9 mouse cellular contexts compared by ENCODE assay signal in the genomic region with DNA sequence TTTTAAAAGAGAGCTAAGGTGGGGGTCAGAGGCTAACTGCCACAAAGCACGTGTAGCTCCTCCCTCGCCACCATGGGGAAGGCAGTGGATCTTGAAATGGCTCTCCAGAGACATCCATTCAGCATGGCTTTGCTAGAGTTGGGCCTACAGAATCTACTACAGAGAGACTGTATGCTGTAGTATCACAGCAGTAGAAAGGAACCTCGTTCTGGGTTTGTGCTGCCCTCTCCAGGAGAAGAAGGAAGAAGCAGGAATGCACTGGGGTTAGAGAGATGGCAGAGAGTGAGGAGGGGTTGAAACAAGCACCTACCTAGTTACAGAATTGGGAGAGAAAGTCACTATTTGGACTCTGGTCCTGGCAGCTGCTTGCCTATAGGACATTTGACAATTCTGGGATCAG. TPM values are rescaled to one million over a fixed set of nuclear protein-coding genes. Genes with fewer than 3 reads are reported as not detected.
DNase-seq lines count a peak whose midpoint lies in the region; TF ChIP-seq lines count a peak whose summit lies in the region.
"Had no signal": no experiment of that assay in that cellular context is flagged by ENCODE, and none has a peak within 500 bp of the region (broad histone marks: within the 10 kb centered on the region; RNA-seq: fewer than 3 reads in every experiment).

No protein-coding gene starts in this region.

- TF ChIP-seq CTCF in liver, adult 2 months (IDR thresholded peaks at IDR 0.05; ENCODE audit: low read depth, low read length): no peak
- no peak for TF ChIP-seq CTCF in thymus, adult 2 months (IDR thresholded peaks at IDR 0.05; ENCODE audit: borderline replicate concordance, control insufficient read depth, extremely low read depth, insufficient read depth, low read length, poor library complexity)

- no peaks in the 10 kb centered on the region for H3K27me3 ChIP-seq in liver, adult 2 months (ENCODE audit: control insufficient read depth, insufficient read depth, low read length)
- no peaks in the 10 kb centered on the region for H3K27me3 ChIP-seq in thymus, adult 2 months (ENCODE audit: control insufficient read depth, insufficient read depth, low read length)
- H3K27me3 ChIP-seq: lung, embryonic 15.5 days had no signal

- TF ChIP-seq POLR2A in liver, adult 2 months (IDR thresholded peaks at IDR 0.05; ENCODE audit: extremely low read depth, insufficient read depth, low read length): no peak
- no peak for TF ChIP-seq POLR2A in thymus, adult 2 months (IDR thresholded peaks at IDR 0.05; ENCODE audit: control insufficient read depth, extremely low read depth, insufficient read depth, low read length, poor library complexity)

- H3K9ac ChIP-seq in liver, adult 2 months (ENCODE audit: low read depth, low read length): no peak overlapping the region
- H3K9ac ChIP-seq: lung, embryonic 15.5 days had no signal

- H3K36me3 ChIP-seq in liver, adult 2 months (ENCODE audit: control insufficient read depth, insufficient read depth, low read length): no peaks in the 10 kb centered on the region
- H3K36me3 ChIP-seq in thymus, adult 2 months (ENCODE audit: control insufficient read depth, insufficient read depth, low read length): no peaks in the 10 kb centered on the region
- H3K36me3 ChIP-seq: lung, embryonic 15.5 days had no signal

- H3K79me2 ChIP-seq in liver, adult 2 months (ENCODE audit: control insufficient read depth, insufficient read depth, low read length): no peaks in the 10 kb centered on the region

- H3K4me3 ChIP-seq in liver, adult 2 months (ENCODE audit: insufficient read depth, low read depth, low read length): no peak overlapping the region
- H3K4me3 ChIP-seq in thymus, adult 2 months (ENCODE audit: control insufficient read depth, insufficient read depth, low read length): no peak overlapping the region
- H3K4me3 ChIP-seq: lung, embryonic 15.5 days had no signal

- no peaks in the 10 kb centered on the region for H3K4me1 ChIP-seq in liver, adult 2 months (ENCODE audit: control insufficient read depth, insufficient read depth, low read length)
- H3K4me1 ChIP-seq in thymus, adult 2 months (replicated peaks; ENCODE audit: control insufficient read depth, insufficient read depth, low read length): 0 out of 2 replicates have a peak, but pooled peaks cover 6% of the 10 kb centered on the region
- H3K4me1 ChIP-seq: lung, embryonic 15.5 days had no signal

- WGBS in liver, adult 2 months: 33% methylated on average over 3 of the region's 3 CpGs
- WGBS in thymus, adult 2 months: 31% methylated on average over 3 of the region's 3 CpGs

- H3K27ac ChIP-seq in liver, adult 2 months (replicated peaks; ENCODE audit: insufficient read depth, low read depth, low read length): no peak overlapping the region
- H3K27ac ChIP-seq in thymus, adult 2 months (ENCODE audit: control insufficient read depth, insufficient read depth, low read length): no peak overlapping the region
- H3K27ac ChIP-seq: lung, embryonic 15.5 days had no signal

- DNase-seq in adrenal gland, postnatal 14 days: peak; percentile 31
- no peak for DNase-seq in adrenal gland, adult 8-10 months
- peak; percentile 13 for DNase-seq in liver, adult 2 months (ENCODE audit: extremely low read depth, low read depth, low spot score)
- no peak for DNase-seq in liver
- DNase-seq in cerebellum, adult 9-10 months: peak; percentile 39
- DNase-seq in kidney, adult 8-10 months: peak; percentile 12 to 33
- DNase-seq in lung, postnatal 14 days: peak; percentile 70
- peak; percentile 80 for DNase-seq in thymus, adult 2 months

RNA-seq across cellular contexts. Expression of gene Otulinl, which starts 34.0 kb away (rescaled TPM):
- 5.5 and 14.0 TPM in 2 replicates for total RNA-seq in adrenal gland, postnatal 14 days (2021)
- 10 to 100 TPM in 1 of 4 experiments, 1 to 10 TPM in 3; 4.5 to 14.4 (median 7.6) TPM for total RNA-seq in adrenal gland, adult 8-10 months (2022)
- 2.1 and 3.4 TPM in 2 replicates for total RNA-seq in liver, adult 2 months (2014; rRNA removed)
- polyA plus RNA-seq in liver, adult 2 months (2012; rRNA removed): 0.36 and 0.78 TPM in 2 replicates
- polyA plus RNA-seq in thymus, adult 2 months (2012; rRNA removed): 29.6 and 32.1 TPM in 2 replicates

Comparison
In these comparisons a context has a peak if more than half of its experiments do, and no peak if none do; other contexts are left out.
1. DNase-seq: peak in adrenal gland, postnatal 14 days (single experiment), liver, adult 2 months (single experiment), cerebellum, adult 9-10 months (single experiment), kidney, adult 8-10 months (2 of 2), lung, postnatal 14 days (single experiment) and thymus, adult 2 months (single experiment); none in adrenal gland, adult 8-10 months (single experiment) and liver (single experiment).